Mouse (Mus musculus): Measurements from ENCODE around the gene Hamp2. TPM values are rescaled to one million over a fixed set of nuclear protein-coding genes. Genes with fewer than 3 reads are reported as not detected.
"Not testable (repeated sequence)": the region's sequence is repeated elsewhere in the genome, so short reads cannot be mapped to it uniquely, and the experiment has no call there.

The Hamp2 gene
- polyA plus RNA-seq (2015; fragmentation: Nextera tagmentation; extraction: Ambion mirVana), result not detected in 2 replicates

DNA sequence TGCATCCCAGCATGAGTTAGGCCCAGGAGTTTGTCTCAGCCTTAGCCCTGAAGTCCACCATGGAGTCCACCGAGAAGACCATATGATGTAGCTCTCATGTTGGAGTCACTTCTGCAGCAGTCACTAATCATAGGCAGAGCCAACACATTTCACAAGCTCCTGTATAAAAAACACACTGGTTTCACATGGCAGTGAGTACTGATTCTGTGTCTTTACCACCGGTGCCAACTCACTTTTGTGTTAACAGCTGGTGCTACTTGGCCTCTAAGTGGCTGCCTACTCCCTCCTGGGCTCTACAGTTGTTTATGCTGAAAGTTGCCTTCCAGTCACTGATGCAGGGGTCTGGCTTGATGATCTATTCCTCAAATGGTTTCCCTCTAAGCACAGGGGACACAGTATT, at the start of gene Hamp2:
Gene Hamp2, minus strand, starts transcription at position 101 of the 400 bp plus-strand sequence.
- H3K36me3 ChIP-seq; H3K9me3 ChIP-seq; H3K27ac ChIP-seq; H3K27me3 ChIP-seq; H3K4me2 ChIP-seq; ATAC-seq (ENCODE audit: low FRiP score); H3K9ac ChIP-seq; H3K4me1 ChIP-seq (replicated peaks); H3K4me3 ChIP-seq: not testable (repeated sequence)
- WGBS, result 84% methylated on average over 2 of the region's 2 CpGs

DNA sequence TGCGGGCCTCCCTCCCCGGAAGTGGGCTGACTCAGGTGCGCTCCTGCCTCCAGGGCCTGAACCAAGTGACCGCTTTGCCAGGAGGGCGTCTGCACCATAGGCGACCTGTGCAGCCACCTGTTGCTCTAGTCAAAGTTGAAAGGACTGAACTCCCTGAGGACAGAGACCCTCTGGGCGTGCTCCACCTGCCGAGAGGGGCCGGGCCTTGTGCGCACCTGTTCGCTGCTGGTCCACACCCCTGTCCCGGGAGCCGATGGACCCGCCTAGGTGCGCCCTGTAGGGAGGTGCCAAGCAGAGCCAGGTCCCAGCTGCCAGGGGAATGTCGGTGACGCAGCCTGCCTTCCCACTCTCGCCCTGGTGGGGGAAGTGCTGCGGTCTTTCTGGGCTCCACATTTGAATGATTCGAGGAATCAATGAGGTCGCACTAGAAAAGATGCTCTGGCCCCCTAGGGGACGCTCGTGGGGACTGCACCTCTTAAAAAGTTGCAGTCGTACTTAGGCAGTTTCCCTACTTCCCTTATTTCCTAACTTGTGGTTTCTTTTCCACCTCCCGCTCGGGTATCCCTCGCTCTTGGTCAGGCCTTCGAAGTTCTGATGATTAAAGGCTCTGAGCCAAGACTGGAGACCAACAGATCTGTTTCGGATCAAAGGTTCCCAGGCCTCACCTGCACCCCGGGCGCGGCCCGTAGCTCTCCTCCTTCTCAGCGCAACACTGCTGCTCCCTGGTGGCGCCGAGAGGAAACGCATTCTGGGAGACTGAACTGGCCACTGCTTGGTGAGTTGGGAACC, 49.2 kb upstream of the Hamp2 start, which contains the start of gene Fam187b:
Gene Fam187b, plus strand, starts transcription at position 290 of the 789 bp plus-strand sequence.
- 0% methylated on average over 36 of the region's 37 CpGs for WGBS

DNA sequence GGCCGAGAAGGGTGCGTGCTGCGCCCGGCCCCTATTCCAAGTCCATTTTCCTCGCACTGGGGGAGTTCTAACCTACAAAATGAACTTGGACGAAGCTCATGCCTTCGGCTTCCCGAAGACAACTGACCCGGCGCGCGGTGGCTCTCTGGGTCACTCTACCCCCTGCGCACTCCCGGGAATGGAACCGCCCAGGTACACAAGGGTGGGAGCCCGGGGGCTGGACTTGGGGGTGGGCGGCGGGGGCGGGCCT, 48.7 kb upstream of the Hamp2 start, which contains the start of gene Lsr:
Gene Lsr, minus strand, starts transcription at position 214 of the 250 bp plus-strand sequence.
- WGBS, result 0% methylated on average over 19 of the region's 19 CpGs
- Histone ChIP-seq H3K27ac (0 out of 2 replicates have a peak within 1 kb of the TSS, but pooled peaks have one; percentile 23), H3K9ac (peak within 1 kb of the TSS; percentile 46), H3K4me2 (peak within 1 kb of the TSS; percentile 56), H3K4me3 (peak within 1 kb of the TSS; percentile 35), H3K27me3 (peaks cover 29% of the 10 kb centered on the region), H3K9me3 (no peaks in the 10 kb centered on the region), H3K4me1 (replicated peaks) (peaks cover 12% of the 10 kb centered on the region), H3K36me3 (no peaks in the 10 kb centered on the region)
- ATAC-seq (ENCODE audit: low FRiP score), result peak; percentile 47

More for the DNA sequence above, 49.2 kb upstream of the Hamp2 start, which contains the start of gene Fam187b:
- H3K27me3 ChIP-seq, result peaks cover 29% of the 10 kb centered on the region
- peak within 1 kb of the TSS; percentile 46 for H3K9ac ChIP-seq
- ATAC-seq (ENCODE audit: low FRiP score), result peak; percentile 84
- H3K4me3 ChIP-seq, result peak within 1 kb of the TSS; percentile 35
- peaks cover 12% of the 10 kb centered on the region for H3K4me1 ChIP-seq (replicated peaks)
- H3K36me3 ChIP-seq, result no peaks in the 10 kb centered on the region
- H3K4me2 ChIP-seq, result peak within 1 kb of the TSS; percentile 56
- no peaks in the 10 kb centered on the region for H3K9me3 ChIP-seq
- H3K27ac ChIP-seq, result 0 out of 2 replicates have a peak within 1 kb of the TSS, but pooled peaks have one; percentile 23

DNA sequence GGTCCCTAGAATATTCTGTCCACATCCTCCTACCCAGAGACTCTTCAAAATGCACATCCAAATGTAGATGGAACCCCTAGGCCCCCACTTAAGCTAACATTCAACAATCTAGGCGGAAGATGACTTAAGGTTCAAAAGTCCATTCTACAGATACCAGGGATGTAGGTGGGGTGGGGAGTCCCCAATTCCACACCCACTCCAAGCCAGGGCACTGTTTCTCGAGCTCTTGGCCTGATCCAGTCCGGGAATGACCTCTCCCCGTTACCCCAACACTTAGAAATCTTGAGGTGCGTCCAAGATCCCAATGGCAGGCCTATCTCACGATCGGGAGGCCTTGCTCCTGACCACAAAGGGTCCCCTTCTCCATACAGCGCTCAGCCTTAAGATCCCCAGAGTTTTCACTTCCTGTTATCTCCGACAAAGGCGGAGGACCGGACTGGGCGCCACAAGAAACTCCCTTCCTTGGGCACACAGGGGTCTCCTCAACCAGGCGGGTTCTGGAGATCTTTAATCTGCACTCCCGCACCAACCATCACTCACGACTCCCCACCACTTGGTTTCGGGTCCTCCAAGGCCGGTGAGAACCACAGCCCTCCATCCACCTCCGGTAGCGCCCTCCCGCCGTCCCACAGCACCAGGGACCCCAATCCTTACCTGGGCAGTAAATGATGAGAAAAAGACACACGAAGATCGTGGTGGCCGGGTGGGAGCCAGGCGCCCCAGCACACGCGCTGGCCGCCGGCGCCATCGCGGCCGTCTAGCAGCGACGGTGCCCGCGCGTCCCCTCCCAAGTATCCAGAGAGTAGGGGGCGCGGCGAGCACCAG, 48.2 kb upstream of the Hamp2 start:
- H3K4me2 ChIP-seq, result peak overlapping the region; percentile 56
- H3K4me1 ChIP-seq (replicated peaks), result peaks cover 12% of the 10 kb centered on the region
- H3K9ac ChIP-seq, result peak overlapping the region; percentile 43
- 4% methylated on average over 41 of the region's 41 CpGs for WGBS
- H3K4me3 ChIP-seq, result peak overlapping the region; percentile 35
- no peaks in the 10 kb centered on the region for H3K36me3 ChIP-seq
- peaks cover 29% of the 10 kb centered on the region for H3K27me3 ChIP-seq
- 0 out of 2 replicates have a peak overlapping the region, but pooled peaks have one; percentile 23 for H3K27ac ChIP-seq
- no peak for ATAC-seq (ENCODE audit: low FRiP score)
- no peaks in the 10 kb centered on the region for H3K9me3 ChIP-seq

DNA sequence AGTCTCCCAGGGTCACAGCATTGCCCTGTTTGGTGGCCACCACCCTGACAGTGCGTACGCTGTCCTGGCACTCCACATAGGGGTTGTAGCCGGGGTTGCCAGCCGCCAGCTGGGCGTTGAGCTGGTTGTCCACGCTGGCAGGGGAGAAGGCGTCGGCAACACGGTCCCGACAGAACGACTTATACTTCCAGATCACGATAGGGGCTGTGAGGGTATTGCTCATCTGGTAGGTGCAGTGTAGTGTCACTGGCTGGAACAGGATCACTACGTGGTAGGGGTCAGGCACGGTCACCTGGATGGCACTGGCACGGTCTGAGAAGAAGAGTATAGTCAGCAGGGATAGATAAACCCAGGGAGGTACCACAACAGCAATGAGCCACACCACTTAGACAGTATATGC, 47.4 kb upstream of the Hamp2 start:
- no peak overlapping the region for H3K27ac ChIP-seq
- WGBS, result 92% methylated on average over 15 of the region's 15 CpGs
- H3K4me1 ChIP-seq (replicated peaks), result peaks cover 12% of the 10 kb centered on the region
- peaks cover 29% of the 10 kb centered on the region for H3K27me3 ChIP-seq
- ATAC-seq (ENCODE audit: low FRiP score), result no peak
- no peak overlapping the region for H3K9ac ChIP-seq
- H3K4me2 ChIP-seq, result peak overlapping the region; percentile 56; the same call in 1 of the 2 replicates
- no peaks in the 10 kb centered on the region for H3K9me3 ChIP-seq
- H3K36me3 ChIP-seq, result no peaks in the 10 kb centered on the region
- H3K4me3 ChIP-seq, result 0 out of 2 replicates have a peak overlapping the region, but pooled peaks have one; percentile 35

DNA sequence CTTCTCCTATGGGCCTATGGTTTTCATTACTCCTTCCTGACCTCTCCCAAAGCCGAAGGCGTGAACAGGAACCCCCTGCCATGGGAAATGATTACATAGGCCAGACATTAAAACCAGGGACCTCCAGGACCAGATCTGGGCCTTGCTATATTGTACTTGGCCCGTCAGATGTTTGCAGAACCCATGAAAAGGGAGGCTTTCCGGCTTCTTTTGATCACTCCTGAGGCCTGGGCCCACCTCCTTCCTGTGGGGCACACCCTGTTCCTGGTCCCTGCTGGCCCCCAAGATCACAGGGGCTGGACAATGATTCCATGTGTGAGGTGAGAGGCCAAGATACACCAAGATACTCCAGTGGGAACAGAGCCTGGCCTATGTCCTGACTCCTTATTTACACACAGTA, 44.7 kb upstream of the Hamp2 start:
- no peaks in the 10 kb centered on the region for H3K9me3 ChIP-seq
- H3K4me1 ChIP-seq (replicated peaks), result peaks cover 12% of the 10 kb centered on the region
- ATAC-seq (ENCODE audit: low FRiP score), result no peak
- H3K27ac ChIP-seq, result no peak overlapping the region
- no peak overlapping the region for H3K4me2 ChIP-seq
- no peaks in the 10 kb centered on the region for H3K36me3 ChIP-seq
- no peak overlapping the region for H3K9ac ChIP-seq
- H3K27me3 ChIP-seq, result peaks cover 27% of the 10 kb centered on the region
- H3K4me3 ChIP-seq, result no peak overlapping the region
- WGBS, result 84% methylated on average over 4 of the region's 4 CpGs

DNA sequence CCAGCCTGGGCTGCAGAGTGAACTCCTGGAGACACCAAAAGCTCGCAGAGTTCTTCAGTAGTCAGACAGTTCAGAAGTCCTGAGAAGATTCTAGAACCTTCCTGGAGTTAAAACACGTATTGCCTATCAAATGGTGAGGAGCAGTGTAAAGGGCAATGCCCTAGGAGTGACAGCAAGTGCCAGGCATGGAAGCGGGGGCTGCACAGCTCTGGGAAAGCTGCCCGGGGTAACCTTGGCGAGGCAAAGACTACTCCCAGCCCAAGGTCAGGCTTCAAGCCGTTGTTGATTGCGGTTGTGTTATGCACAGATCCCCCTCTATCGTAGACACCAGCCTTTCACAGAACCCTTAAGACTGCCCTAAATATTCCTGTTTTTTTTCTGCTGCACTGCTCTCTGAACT, 44.1 kb upstream of the Hamp2 start:
- no peaks in the 10 kb centered on the region for H3K36me3 ChIP-seq
- peaks cover 21% of the 10 kb centered on the region for H3K27me3 ChIP-seq
- H3K4me2 ChIP-seq, result no peak overlapping the region
- no peak overlapping the region for H3K4me3 ChIP-seq
- H3K27ac ChIP-seq, result no peak overlapping the region
- H3K4me1 ChIP-seq (replicated peaks), result peaks cover 9% of the 10 kb centered on the region
- no peak overlapping the region for H3K9ac ChIP-seq
- WGBS, result 90% methylated on average over 8 of the region's 8 CpGs
- H3K9me3 ChIP-seq, result no peaks in the 10 kb centered on the region
- no peak for ATAC-seq (ENCODE audit: low FRiP score)

DNA sequence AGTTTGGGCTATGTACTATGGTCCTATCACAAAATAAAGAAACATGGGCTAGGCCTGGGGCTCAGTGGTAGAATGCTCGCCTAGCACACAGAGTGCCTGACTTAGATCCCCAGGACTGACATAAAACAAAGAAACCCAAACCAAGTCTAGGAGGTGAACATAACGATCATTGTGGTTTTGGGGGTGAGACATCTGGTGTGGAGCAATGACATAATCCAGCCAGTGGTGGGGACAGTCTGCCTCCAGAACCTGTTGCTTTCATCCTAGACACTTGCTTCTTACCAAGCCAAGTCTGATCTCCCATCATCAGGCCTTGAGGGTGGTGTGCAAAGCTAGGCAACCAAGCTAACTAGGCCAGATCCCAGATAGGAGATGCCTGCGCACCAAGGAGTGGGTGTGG, 42.2 kb upstream of the Hamp2 start:
- no peak overlapping the region for H3K4me2 ChIP-seq
- H3K36me3 ChIP-seq, result no peaks in the 10 kb centered on the region
- WGBS, result 91% methylated on average over 3 of the region's 3 CpGs
- no peak overlapping the region for H3K9ac ChIP-seq
- H3K9me3 ChIP-seq, result no peaks in the 10 kb centered on the region
- no peak for ATAC-seq (ENCODE audit: low FRiP score)
- no peak overlapping the region for H3K27ac ChIP-seq
- H3K4me3 ChIP-seq, result no peak overlapping the region
- 0 out of 2 replicates have a peak, but pooled peaks cover 3% of the 10 kb centered on the region for H3K4me1 ChIP-seq (replicated peaks)
- peaks cover 2% of the 10 kb centered on the region; the same call in 1 of the 2 replicates for H3K27me3 ChIP-seq

DNA sequence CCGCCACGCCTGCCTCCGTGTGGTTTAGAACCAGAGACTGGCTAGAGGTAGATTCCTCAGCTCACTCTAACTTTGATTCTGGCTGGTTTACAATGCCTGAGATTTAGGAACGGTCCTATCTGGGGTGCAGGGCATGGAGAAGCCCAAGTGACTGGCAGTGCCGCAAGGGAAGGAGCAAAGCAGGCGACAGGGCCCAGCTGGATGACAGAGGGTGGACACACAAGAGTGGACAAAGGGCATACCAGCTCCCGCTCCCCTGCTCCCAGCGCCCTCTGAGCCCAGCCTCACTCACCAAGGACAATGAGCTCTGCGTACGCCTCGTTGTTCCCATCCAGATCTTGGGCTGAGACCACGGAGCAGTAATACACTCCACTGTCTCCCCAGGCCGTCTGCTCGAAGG, 41.2 kb upstream of the Hamp2 start:
- Histone ChIP-seq H3K36me3 (no peaks in the 10 kb centered on the region), H3K4me1 (replicated peaks) (0 out of 2 replicates have a peak, but pooled peaks cover 3% of the 10 kb centered on the region), H3K27ac (no peak overlapping the region), H3K27me3 (no peaks in the 10 kb centered on the region), H3K9me3 (no peaks in the 10 kb centered on the region), H3K9ac (no peak overlapping the region), H3K4me2 (no peak overlapping the region), H3K4me3 (no peak overlapping the region)
- 62% methylated on average over 14 of the region's 14 CpGs for WGBS
- no peak for ATAC-seq (ENCODE audit: low FRiP score)

DNA sequence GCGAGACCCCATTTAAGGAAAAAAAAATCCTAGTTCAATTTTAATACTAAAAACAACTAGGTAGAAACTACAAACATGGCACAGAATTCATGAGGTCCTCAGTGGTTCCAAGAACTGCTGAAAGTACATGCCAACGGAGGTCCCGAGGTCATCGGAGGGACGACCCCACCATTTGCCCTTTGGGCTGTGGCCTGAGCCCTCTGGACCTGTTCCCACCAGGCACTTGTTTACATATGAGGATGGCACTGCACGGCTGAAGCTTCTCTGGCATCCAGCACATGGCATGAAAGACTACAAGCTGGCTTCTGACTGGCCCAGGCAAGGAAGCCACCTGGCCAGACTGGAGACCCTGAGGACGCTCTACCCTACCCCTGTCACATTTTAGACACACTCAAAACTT, 39.9 kb upstream of the Hamp2 start:
- H3K4me1 ChIP-seq (replicated peaks), result peaks cover 3% of the 10 kb centered on the region; the same call in 1 of the 2 replicates
- no peaks in the 10 kb centered on the region for H3K27me3 ChIP-seq
- H3K4me2 ChIP-seq, result no peak overlapping the region
- no peak overlapping the region for H3K4me3 ChIP-seq
- no peak overlapping the region for H3K9ac ChIP-seq
- WGBS, result 92% methylated on average over 7 of the region's 7 CpGs
- no peaks in the 10 kb centered on the region for H3K9me3 ChIP-seq
- no peak for ATAC-seq (ENCODE audit: low FRiP score)
- no peak overlapping the region for H3K27ac ChIP-seq
- no peaks in the 10 kb centered on the region for H3K36me3 ChIP-seq

DNA sequence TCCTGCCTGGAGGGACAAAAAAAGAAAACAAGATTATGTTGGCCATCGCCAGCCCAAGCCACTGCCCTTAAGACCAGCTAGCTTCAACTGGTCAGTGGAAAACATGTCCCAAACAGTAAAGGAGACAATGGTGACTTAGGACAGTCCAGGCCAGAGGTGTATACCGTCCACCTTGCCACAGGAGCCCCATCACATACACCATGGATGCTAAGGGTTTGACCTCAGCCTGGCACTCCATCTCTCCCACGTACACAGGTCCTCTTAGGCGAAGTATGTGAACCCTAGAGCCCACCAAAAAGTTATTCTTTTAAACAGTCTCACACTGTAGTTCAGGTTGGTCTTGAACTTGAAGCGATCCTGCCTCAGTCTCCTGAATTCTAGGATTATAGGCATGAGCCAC, 38.4 kb upstream of the Hamp2 start:
- no peak for ATAC-seq (ENCODE audit: low FRiP score)
- Histone ChIP-seq H3K9me3 (no peaks in the 10 kb centered on the region), H3K4me2 (no peak overlapping the region), H3K27ac (no peak overlapping the region), H3K4me3 (no peak overlapping the region), H3K4me1 (replicated peaks) (peaks cover 18% of the 10 kb centered on the region), H3K9ac (no peak overlapping the region), H3K36me3 (no peaks in the 10 kb centered on the region; the same call in 1 of the 2 replicates), H3K27me3 (no peaks in the 10 kb centered on the region)
- WGBS, result 92% methylated on average over 5 of the region's 5 CpGs

DNA sequence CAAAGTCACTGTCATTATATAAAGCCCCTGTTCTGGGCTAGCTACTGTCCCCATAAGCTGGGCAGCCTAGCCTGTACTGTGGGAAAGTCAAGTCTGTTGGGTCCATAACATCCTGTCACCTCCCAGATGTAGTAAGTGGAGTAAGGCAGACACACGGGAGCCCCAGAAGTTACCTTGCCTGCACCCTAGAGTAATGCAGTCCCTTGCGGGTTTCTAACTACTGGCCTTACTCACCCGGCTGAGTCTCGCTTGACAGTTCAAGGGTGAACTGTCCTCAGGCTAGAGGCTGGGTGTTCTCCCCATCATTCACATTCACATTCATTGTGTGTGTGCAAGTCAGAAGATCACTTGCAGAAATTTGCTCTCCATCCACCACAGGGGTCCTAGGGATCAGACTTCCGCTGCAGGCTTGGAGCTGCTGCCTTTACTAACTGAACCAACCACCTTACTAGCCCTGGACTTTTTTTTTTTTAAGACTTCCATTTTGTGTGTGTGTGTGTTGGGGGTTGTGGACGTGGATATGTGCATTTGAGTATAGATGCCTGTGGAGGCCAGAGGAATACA, 35.4 kb upstream of the Hamp2 start:
- Histone ChIP-seq H3K36me3 (peaks cover 3% of the 10 kb centered on the region), H3K9me3 (no peaks in the 10 kb centered on the region), H3K4me1 (replicated peaks) (peaks cover 30% of the 10 kb centered on the region), H3K9ac (no peak overlapping the region), H3K27me3 (no peaks in the 10 kb centered on the region), H3K4me2 (no peak overlapping the region), H3K27ac (no peak overlapping the region), H3K4me3 (no peak overlapping the region)
- no peak for ATAC-seq (ENCODE audit: low FRiP score)
- 84% methylated on average over 6 of the region's 6 CpGs for WGBS
